Mouse (Mus musculus) neural tube, embryonic 14.5 days (tissue): Measurements from ENCODE around the gene Fam24b. TPM values are rescaled to one million over a fixed set of nuclear protein-coding genes. Genes with fewer than 3 reads are reported as not detected.

Experiments
- ATAC-seq: fragments of 200-750 bp; cut with Nextera tagmentation; 2 replicates; pipeline ENCODE4 v1.8.0; 2017; ENCODE audit warnings: low read depth, mild to moderate bottlenecking, moderate TSS enrichment, moderate library complexity
- H3K27ac ChIP-seq: fragments of 300-500 bp; sonication (generic); 2 replicates; pipeline ENCODE4 v1.5.1; 2014; ENCODE audit warnings: low read depth, mild to moderate bottlenecking, control low read depth, low read length, moderate library complexity, mixed read lengths
- H3K27me3 ChIP-seq: fragments of 300-500 bp; sonication (generic); 2 replicates; pipeline ENCODE4 v1.6.1; 2014; ENCODE audit warnings: low read length; ENCODE audit not compliant: control insufficient read depth, insufficient read depth
- H3K36me3 ChIP-seq: fragments of 300-500 bp; sonication (generic); 2 replicates; pipeline ENCODE4 v1.6.1; 2014; ENCODE audit warnings: low read length, mixed read lengths; ENCODE audit not compliant: control insufficient read depth, insufficient read depth
- H3K4me1 ChIP-seq: fragments of 300-500 bp; sonication (generic); 2 replicates; pipeline ENCODE4 v1.6.1; 2014; ENCODE audit warnings: low read length; ENCODE audit not compliant: control insufficient read depth, insufficient read depth
- H3K4me2 ChIP-seq: fragments of 300-500 bp; sonication (generic); 2 replicates; pipeline ENCODE4 v1.6.1; 2014; ENCODE audit warnings: mild to moderate bottlenecking, low read depth, low read length, control low read depth
- H3K4me3 ChIP-seq: fragments of 300-500 bp; sonication (generic); 2 replicates; pipeline ENCODE4 v1.5.1; 2014; ENCODE audit warnings: low read depth, low read length, control low read depth, mixed read lengths
- H3K9ac ChIP-seq: fragments of 300-500 bp; sonication (generic); replicated peaks from 2 replicates; pipeline ENCODE4 v1.6.1; 2014; ENCODE audit warnings: low read depth, mild to moderate bottlenecking, control low read depth, low read length, mixed read lengths
- H3K9me3 ChIP-seq: fragments of 300-500 bp; sonication (generic); 2 replicates; pipeline ENCODE4 v1.6.1; 2016; ENCODE audit warnings: low read length; ENCODE audit not compliant: control insufficient read depth
- WGBS: fragments of 180-500 bp; shearing (Covaris S2); extraction: QIAGEN DNeasy Blood & Tissue Kit; methylation state at CpG from one replicate; pipeline ENCODE4 v1.1.7; 2014; 5-methylcytosine and 5-hydroxymethylcytosine counted together
- polyA plus RNA-seq: library from polyadenylated mRNA; unstranded; fragments of >200 nt; fragmentation: Nextera tagmentation; extraction: Ambion mirVana; gene quantifications from 2 replicates; pipeline ENCODE4 v1.2.1, GENCODE M21; 2014

Fam24b gene
- not detected in 2 replicates for polyA plus RNA-seq

- Histone ChIP-seq H3K9ac (no peak within 1 kb of the TSS), H3K27me3 (no peaks in the 10 kb centered on the region), H3K4me3 (no peak within 1 kb of the TSS), H3K27ac (no peak within 1 kb of the TSS), H3K4me1 (no peaks in the 10 kb centered on the region), H3K36me3 (no peaks in the 10 kb centered on the region), H3K4me2 (no peak within 1 kb of the TSS), H3K9me3 (no peaks in the 10 kb centered on the region)
- no peak for ATAC-seq
- WGBS = 96% methylated on average over 5 of the region's 5 CpGs
Observed at GRCm38 (mm10) chr7:131329416-131329815, at the start of gene Fam24b. Gene Fam24b, minus strand, starts transcription at chr7:131329516.

GRCm38 (mm10) chr7:131371880-131372651 is 42.8 kb upstream of the Fam24b start:
- H3K4me1 ChIP-seq = no peaks in the 10 kb centered on the region
- ATAC-seq = no peak
- H3K4me3 ChIP-seq = peak overlapping the region; percentile 70
- H3K27me3 ChIP-seq = no peaks in the 10 kb centered on the region
- no peaks in the 10 kb centered on the region for H3K9me3 ChIP-seq
- WGBS = 68% methylated on average over 9 of the region's 9 CpGs
- no peaks in the 10 kb centered on the region for H3K36me3 ChIP-seq
- no peak overlapping the region for H3K9ac ChIP-seq
- no peak overlapping the region for H3K27ac ChIP-seq
- peak overlapping the region; percentile 75 for H3K4me2 ChIP-seq

GRCm38 (mm10) chr7:131371470-131371860 is 42.1 kb upstream of the Fam24b start:
- peak; percentile 65 for ATAC-seq
- Histone ChIP-seq H3K36me3 (no peaks in the 10 kb centered on the region), H3K9ac (peak overlapping the region; percentile 78), H3K4me2 (peak overlapping the region; percentile 75), H3K27me3 (no peaks in the 10 kb centered on the region), H3K4me1 (no peaks in the 10 kb centered on the region), H3K4me3 (peak overlapping the region; percentile 70), H3K9me3 (no peaks in the 10 kb centered on the region), H3K27ac (peak overlapping the region; percentile 90)
- 6% methylated on average over 9 of the region's 9 CpGs for WGBS

- peak within 1 kb of the TSS; percentile 78 for H3K9ac ChIP-seq
- H3K27me3 ChIP-seq = no peaks in the 10 kb centered on the region
- no peaks in the 10 kb centered on the region for H3K4me1 ChIP-seq
- H3K9me3 ChIP-seq = no peaks in the 10 kb centered on the region
- H3K4me2 ChIP-seq = peak within 1 kb of the TSS; percentile 75
- peak; percentile 95 for ATAC-seq
- H3K36me3 ChIP-seq = no peaks in the 10 kb centered on the region
- H3K27ac ChIP-seq = peak within 1 kb of the TSS; percentile 90
- 6% methylated on average over 47 of the region's 47 CpGs for WGBS
- H3K4me3 ChIP-seq = peak within 1 kb of the TSS; percentile 70
Observed at GRCm38 (mm10) chr7:131370648-131371469, 41.5 kb upstream of the Fam24b start, which contains the start of gene Pstk. Gene Pstk, plus strand, starts transcription at chr7:131371141.

GRCm38 (mm10) chr7:131364131-131364530 is 34.8 kb upstream of the Fam24b start:
- Histone ChIP-seq H3K27me3 (no peaks in the 10 kb centered on the region; the same call in 1 of the 2 replicates), H3K4me2 (no peak overlapping the region), H3K27ac (no peak overlapping the region), H3K9ac (no peak overlapping the region), H3K4me1 (peaks cover 10% of the 10 kb centered on the region; the same call in 1 of the 2 replicates), H3K4me3 (no peak overlapping the region), H3K9me3 (no peaks in the 10 kb centered on the region), H3K36me3 (no peaks in the 10 kb centered on the region)
- no peak for ATAC-seq
- WGBS = 95% methylated on average over 8 of the region's 8 CpGs

GRCm38 (mm10) chr7:131362615-131363300 is 33.4 kb upstream of the Fam24b start, which contains the start of gene 2310057M21Rik:
Gene 2310057M21Rik, minus strand, starts transcription at chr7:131362759.
- H3K4me3 ChIP-seq = peak within 1 kb of the TSS; percentile 90
- peak within 1 kb of the TSS; percentile 89 for H3K9ac ChIP-seq
- H3K4me2 ChIP-seq = peak within 1 kb of the TSS; percentile 81
- H3K27ac ChIP-seq = peak within 1 kb of the TSS; percentile 83
- under 1% methylated on average over 55 of the region's 55 CpGs for WGBS
- peak; percentile 96 for ATAC-seq
- H3K36me3 ChIP-seq = peaks cover 6% of the 10 kb centered on the region; the same call in 1 of the 2 replicates
- no peaks in the 10 kb centered on the region; the same call in 1 of the 2 replicates for H3K27me3 ChIP-seq
- H3K4me1 ChIP-seq = peaks cover 10% of the 10 kb centered on the region; the same call in 1 of the 2 replicates
- no peaks in the 10 kb centered on the region for H3K9me3 ChIP-seq

GRCm38 (mm10) chr7:131362269-131362614 is 32.9 kb upstream of the Fam24b start:
- Histone ChIP-seq H3K4me1 (peaks cover 10% of the 10 kb centered on the region; the same call in 1 of the 2 replicates), H3K27ac (peak overlapping the region; percentile 72), H3K4me3 (peak overlapping the region; percentile 90), H3K4me2 (peak overlapping the region; percentile 81), H3K9me3 (no peaks in the 10 kb centered on the region), H3K36me3 (peaks cover 9% of the 10 kb centered on the region), H3K27me3 (no peaks in the 10 kb centered on the region; the same call in 1 of the 2 replicates), H3K9ac (peak overlapping the region; percentile 89)
- under 1% methylated on average over 35 of the region's 35 CpGs for WGBS
- peak; percentile 83 for ATAC-seq

- Histone ChIP-seq H3K36me3 (peaks cover 28% of the 10 kb centered on the region), H3K4me3 (no peak overlapping the region), H3K9me3 (no peaks in the 10 kb centered on the region), H3K27ac (no peak overlapping the region), H3K4me2 (no peak overlapping the region), H3K4me1 (peaks cover 2% of the 10 kb centered on the region; the same call in 1 of the 2 replicates), H3K9ac (no peak overlapping the region), H3K27me3 (no peaks in the 10 kb centered on the region)
- WGBS = 97% methylated on average over 13 of the region's 13 CpGs
- no peak for ATAC-seq
Observed at GRCm38 (mm10) chr7:131356105-131356504, 26.8 kb upstream of the Fam24b start.
